Mouse (Mus musculus): ENCODE results near the gene Gm36028. TPM values are rescaled to one million over a fixed set of nuclear protein-coding genes. Genes with fewer than 3 reads are reported as not detected.

Gm36028 gene
- polyA plus RNA-seq (2012; rRNA removed): 0.10 TPM in 1 of 2 replicates, not detected in the other

DNA sequence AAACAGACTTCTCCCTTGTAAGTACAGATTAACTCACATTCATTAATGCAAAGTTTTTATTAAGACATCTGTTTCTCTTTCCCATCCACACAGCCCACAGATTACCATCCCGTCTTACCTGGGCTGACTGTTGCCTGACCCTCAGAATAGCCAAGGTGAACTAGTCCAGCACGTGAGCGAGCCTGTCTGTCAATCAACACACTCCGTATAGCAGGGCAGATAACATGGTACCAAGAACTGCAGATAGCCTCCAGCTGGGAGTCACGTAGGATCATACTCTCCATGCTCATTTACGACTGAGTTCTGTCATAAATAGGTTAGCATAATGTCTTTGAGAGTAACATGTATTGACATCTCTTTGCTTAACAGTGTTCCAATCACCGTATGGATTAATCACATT, at the start of gene Gm36028:
Gene Gm36028 (minus strand): TSS at position 118 of the 400 bp plus-strand sequence.
- 85% methylated on average over 7 of the region's 7 CpGs for WGBS

DNA sequence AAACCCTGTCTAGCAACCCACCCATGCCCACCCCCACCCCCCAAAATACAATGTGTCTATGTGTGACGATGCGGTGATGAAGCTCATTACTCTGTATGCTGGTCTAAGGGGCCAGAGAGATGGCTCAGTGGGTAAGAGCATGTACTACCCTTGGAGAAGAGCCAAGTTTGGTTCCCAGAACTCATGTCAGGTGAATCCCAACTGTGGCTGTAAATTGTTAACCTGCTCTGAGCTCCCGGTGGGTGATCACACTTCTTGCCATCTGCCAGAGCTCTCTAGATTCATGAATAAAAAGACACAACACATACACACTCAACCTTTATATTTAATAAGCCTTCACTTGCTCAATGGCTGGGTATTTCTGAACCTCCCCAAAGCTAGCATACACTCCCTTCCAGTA, 45.5 kb upstream of the Gm36028 start:
- 85% methylated on average over 3 of the region's 3 CpGs for WGBS
- no peak for DNase-seq (ENCODE audit: low read depth, low spot score)

More for the DNA sequence above, at the start of gene Gm36028:
- DNase-seq (ENCODE audit: low read depth, low spot score): no peak

DNA sequence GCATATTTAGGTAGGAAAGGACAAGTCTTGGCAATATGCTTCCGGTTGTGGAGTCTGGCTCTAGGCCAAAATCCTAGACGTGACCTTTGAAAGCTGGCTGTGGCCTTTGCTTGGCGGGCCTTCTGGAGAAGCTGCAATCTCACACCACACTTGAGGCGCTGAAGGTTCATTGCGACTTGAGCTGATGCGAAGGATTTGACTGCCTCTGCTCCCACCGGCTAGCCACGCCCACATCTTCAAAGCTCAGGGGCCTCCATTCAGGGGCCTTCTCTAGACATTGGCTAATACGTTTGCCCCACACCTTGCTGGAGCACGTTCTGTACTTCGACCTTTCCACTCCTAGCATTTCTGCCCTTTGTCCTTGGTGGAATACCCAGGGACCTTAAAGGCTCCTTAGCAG, 40.4 kb upstream of the Gm36028 start:
- 29% methylated on average over 11 of the region's 11 CpGs for WGBS
- DNase-seq (ENCODE audit: low read depth, low spot score): no peak

DNA sequence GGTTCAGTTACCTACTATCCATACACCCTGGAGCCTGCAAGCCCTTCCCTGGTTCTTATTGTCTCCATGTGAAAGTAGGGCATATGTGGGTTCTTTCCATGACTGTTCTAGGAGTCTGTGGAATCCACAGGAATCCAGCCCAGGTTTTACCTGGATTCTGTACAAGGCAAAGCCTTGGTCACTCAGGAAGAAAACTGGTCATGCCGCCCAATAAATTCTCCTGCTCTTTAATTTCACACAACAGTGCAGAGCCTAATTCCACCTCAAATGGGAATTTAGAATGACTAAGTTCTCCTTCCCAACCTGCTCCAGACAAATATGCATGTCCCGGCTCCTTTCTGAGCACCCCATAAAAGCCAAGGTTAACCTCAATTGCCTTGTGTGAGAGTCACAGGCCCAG, 38.4 kb upstream of the Gm36028 start:
- no peak for DNase-seq (ENCODE audit: low read depth, low spot score)

DNA sequence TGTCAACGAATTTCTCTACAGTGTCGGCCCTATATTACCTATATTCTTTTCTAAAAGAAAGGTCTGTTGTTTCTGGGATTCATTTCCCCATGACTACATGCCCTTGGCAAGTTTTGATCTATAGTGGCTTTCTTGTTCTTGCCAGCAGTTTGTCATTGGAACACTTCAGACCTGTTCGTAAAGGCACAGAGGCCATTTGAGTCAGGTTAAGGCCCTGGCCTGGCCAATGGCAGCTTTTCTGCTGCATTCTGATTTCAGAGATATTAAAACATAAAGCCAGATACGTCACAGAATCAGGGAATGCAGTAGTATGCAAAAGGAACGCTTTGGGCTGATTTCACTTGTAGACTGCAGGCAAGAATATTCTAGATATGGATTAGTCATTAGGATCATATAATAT, 37.8 kb upstream of the Gm36028 start:
- no peak for DNase-seq (ENCODE audit: low read depth, low spot score)
- 79% methylated on average over 5 of the region's 5 CpGs for WGBS

More for the DNA sequence above, 38.4 kb upstream of the Gm36028 start:
- 16% methylated on average over 2 of the region's 2 CpGs for WGBS

DNA sequence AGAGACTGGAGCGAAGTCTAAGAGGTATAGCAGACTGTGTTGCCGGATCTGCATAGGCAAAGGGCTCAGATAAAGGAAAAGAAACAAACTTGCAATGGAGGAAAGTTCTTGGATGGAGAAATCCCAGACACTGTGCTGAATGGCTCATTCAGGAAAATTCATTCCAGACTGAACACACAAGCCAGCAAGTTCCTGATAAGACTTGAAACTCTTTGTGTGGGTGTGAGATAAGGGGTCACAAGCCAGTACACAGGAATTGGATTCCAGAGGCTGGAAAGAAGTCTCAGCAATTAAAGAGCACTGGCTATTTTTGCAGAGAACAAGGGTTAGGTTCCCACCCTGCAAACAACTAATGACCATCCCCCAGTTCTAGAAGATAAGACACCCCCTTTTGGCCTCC, 33.0 kb upstream of the Gm36028 start:
- DNase-seq (ENCODE audit: low read depth, low spot score): no peak

DNA sequence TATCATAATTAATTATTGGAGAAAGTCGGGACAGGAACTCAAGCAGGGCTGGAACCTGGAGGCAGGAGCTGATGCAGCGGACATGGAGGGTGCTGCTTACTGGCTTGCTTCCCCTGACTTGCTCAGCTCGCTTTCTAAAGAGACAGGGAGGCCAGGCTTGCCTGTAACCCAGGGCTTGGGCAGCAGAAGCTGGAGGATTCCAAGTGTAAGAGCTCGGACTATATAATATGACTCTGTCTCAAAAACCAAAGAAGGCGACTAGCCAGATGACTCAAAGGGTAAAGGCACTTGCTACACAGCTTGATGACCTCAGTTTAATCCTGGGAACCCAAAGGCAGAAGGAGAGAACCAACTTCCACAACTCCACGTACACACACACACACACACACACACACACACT, 32.4 kb upstream of the Gm36028 start:
- WGBS: 65% methylated on average over 6 of the region's 6 CpGs

More for the DNA sequence above, 33.0 kb upstream of the Gm36028 start:
- WGBS: 84% methylated on average over 2 of the region's 2 CpGs

DNA sequence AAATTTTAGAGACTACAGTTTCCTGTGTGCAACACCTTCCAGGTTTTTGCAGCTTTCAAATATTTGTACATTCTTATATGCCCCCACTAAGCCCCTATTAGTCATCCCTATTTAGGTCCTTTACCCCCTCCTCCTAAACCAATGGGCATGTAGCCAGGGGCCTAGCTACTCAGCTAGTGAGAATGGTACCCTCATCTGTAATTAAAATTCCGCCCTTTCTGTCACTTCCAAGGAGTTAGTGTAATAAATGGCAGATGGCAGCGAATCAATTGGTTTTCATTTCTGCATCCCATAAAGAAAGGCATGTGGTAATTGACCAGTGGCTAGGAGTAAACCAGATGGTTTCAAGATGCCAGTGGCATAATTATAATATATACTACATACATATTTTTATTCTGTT, 31.7 kb upstream of the Gm36028 start:
- WGBS: 69% methylated on average over 2 of the region's 2 CpGs
- DNase-seq (ENCODE audit: low read depth, low spot score): no peak

More for the DNA sequence above, 32.4 kb upstream of the Gm36028 start:
- DNase-seq (ENCODE audit: low read depth, low spot score): no peak

DNA sequence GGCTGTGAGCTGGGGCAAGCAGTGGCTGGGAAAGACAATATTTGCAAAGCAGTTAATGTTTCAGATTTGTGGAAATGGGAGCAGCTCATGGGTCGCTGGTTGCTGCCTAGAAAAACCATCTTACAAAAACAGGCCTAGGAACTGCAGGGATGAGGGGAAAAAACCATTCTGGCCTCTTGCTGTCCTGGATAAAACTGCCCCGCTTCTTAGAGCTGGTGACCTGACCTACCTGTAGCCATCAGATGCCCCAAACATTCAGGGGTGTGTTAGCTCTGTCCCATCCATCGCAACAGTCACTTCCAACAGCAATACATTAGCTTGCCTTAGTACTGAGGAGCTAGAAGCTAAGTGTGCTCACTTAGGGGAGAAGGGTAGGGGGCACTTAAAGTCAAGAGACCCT, 28.0 kb upstream of the Gm36028 start:
- no peak for DNase-seq (ENCODE audit: low read depth, low spot score)
- WGBS: 80% methylated on average over 3 of the region's 3 CpGs

DNA sequence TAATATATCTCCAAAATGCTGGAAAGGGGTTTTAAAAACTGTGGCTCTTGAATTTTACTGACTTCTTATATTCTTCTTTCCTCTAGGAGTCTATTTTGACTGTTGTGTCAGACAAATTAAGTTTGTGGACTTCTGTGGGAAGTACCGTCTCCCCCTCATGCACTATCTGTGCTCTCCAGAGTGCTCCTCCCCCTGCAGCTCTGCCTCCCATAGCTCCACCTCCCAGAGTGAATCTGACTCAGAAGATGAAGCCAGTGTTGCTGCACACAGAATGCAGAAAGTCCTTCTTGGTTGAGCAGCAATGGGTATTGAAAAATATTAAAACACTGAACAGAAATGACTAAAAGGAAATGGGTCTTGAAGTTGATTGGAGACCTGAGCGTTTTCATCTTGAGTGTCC, 20.2 kb upstream of the Gm36028 start:
- WGBS: 76% methylated on average over 2 of the region's 2 CpGs
- no peak for DNase-seq (ENCODE audit: low read depth, low spot score)

DNA sequence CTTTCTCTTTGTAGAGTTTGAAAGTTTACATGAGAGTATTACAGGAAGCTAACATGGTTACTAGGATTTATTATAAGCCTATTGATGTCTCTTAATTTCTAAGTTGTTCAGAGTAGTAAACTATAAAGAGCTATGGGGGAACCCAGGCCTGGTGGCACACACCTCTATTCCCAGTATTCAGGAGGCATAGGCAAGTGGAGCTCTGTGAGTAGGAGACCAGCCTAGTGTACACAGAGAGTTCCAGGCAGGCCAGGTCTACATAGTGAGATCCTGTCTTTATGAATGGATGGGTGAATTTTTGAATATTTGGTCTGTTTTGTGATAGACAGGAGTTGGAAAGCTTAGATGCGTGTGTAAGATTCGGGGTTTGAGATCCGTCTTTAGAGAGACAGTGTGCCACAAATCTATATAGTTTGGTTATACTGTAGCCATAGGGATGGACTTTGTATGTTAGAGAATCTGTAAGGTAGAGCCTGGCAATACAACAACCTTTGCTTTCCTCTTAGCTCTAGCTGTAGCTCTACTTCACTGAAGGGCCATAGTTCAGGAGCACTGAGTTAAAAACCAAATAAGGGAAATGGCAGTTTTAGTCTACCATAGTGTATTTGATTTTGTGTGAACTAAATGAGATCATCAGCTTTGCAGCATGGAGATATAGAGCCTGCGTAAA, 18.9 kb upstream of the Gm36028 start:
- 90% methylated on average over 4 of the region's 4 CpGs for WGBS

DNA sequence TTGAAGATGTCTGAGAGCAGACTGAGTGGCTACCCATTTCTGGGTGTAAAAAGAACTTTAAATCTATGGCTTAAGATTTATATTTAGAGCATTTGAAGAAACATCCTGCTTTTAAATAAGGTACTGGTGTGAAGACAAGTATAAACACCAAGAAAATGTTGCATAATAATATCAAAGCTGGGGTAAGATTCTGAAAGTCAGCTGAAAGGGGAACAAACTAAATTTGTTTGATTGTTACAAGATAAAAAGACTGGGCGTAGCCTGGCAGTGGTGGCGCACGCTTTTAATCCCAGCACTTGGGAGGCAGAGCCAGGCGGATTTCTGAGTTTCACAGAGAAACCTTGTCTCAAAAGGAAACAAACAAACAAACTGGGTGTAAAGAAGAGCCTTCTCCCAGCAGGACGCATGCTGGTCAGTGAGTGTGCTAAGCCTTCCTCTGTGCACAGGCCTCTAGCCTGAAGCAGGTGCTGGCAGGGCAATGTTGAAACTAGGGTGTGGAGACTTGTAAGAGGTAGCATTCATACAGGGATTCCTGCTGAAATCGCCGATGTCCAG, 18.1 kb upstream of the Gm36028 start:
- WGBS: 85% methylated on average over 7 of the region's 7 CpGs
- no peak for DNase-seq (ENCODE audit: low read depth, low spot score)

More for the DNA sequence above, 18.9 kb upstream of the Gm36028 start:
- no peak for DNase-seq (ENCODE audit: low read depth, low spot score)

DNA sequence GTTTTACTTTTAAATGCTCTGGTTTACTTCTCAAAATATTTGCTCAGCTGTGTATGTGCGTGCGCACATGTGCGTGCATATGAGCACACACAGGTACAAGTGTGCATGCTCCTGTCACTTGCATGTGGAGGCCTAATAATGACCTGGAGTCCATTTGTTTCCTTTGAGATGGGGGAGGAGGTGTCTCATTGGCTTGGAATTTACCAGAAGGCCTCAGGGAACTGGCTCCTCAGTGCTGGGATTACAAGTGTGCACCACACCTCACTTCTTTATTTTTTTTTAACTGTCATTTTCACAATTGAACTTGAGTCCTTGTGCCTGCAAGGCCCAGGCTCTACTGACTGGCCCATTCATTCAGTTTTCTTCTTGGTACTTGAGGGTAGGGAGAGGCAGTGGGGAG, 16.5 kb upstream of the Gm36028 start:
- WGBS: 93% methylated on average over 3 of the region's 3 CpGs
- DNase-seq (ENCODE audit: low read depth, low spot score): no peak

DNA sequence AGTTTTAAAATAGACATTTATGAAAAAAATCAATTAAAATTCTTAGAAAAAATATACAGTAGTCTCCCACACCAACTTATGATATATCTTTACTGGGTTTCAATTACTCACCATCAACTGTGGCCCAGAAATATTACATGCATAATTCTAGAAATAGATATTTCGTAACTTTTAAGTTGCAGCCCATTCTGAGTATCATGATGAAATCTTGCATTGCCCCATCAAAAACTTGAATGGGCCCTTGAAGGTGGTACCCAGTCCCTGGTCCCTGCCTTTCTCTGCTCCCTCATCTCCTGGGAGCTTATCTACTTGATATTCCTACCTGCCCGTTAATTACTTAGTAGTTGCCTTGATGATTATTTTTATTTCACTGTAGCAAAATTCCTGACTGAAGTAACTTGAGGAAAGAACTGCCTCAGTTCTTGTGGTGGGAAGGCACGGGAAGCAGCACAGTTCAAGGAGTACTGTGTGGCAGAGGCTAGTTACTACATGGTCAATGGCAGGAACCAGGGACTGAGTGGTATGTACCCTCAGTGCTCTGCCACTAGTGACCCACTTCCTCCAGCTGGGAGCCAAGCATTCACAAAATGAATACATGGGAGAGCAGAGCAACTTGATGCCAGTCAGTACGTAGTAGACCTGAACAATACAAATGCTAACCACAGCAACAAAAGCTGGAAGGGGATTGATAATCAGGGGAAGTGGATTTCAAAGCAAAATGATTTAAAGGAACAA, 13.7 kb upstream of the Gm36028 start:
- WGBS: 84% methylated on average over 4 of the region's 4 CpGs
- DNase-seq (ENCODE audit: low read depth, low spot score): no peak

DNA sequence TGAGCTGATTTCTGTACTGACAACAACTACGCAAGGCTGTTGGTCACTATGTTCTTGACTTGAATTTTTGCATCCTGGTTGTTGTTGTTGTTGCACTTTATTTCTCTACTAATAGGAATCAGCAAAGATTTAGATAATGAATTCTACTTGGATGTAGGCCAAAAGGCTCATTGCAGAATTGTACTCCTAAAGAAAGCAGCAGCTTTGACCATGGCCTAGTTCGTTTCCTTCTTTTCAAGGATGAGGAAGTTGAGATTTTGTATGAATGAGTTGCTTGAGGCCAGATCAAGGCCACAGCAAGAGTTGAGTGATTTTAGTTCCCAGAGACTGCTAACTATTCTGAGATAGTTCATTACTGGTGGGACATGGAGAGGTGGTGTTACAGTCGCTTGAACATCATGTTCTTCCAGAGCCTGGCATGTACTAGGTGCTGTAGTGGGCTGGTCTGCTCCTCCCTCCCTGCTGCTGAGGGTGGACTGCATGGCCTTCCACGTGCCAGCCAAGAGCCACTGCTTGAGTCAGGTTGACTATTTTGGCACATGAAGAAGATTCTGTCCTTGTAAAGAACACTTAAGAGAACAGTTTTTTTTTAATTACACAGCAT, 10.3 kb upstream of the Gm36028 start:
- WGBS: 49% methylated on average over 4 of the region's 4 CpGs
- DNase-seq (ENCODE audit: low read depth, low spot score): no peak

DNA sequence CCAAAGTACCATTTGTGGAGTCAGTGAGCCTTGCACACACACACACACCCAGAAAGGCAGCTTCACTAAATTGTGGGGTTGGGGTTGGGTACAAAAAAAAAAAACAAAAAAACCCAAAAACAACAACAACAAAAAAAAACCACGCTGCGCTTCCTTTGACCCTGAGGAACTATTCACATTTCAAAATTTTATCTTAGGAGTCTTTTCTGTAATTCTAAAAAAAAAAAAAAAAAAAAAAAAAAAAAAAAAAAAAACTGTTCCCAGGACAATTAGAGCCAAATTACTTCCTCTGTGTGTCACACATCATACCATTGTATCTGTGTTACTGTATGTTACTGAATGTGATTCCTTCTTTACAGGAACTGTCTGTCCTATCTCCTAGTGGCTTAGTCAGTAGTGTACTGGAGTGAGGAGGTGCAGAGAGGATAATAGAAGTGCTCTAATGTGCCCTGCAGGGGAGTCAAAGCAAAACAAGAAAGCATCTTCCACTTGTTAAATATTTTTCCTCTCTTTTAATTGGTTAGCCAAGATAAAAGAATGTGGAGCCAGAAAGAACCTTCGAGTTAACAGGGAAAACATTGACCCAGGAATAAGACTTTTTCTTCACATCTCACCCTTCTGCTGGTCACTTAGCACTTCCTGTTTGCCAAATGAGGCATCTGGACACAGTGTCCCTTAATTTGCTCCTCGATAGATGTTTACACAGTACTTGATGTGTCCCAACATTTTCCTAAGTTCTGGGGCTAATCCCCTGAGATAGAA, 8.7 kb upstream of the Gm36028 start:
- no peak for DNase-seq (ENCODE audit: low read depth, low spot score)
- 4% methylated on average over 4 of the region's 4 CpGs for WGBS

DNA sequence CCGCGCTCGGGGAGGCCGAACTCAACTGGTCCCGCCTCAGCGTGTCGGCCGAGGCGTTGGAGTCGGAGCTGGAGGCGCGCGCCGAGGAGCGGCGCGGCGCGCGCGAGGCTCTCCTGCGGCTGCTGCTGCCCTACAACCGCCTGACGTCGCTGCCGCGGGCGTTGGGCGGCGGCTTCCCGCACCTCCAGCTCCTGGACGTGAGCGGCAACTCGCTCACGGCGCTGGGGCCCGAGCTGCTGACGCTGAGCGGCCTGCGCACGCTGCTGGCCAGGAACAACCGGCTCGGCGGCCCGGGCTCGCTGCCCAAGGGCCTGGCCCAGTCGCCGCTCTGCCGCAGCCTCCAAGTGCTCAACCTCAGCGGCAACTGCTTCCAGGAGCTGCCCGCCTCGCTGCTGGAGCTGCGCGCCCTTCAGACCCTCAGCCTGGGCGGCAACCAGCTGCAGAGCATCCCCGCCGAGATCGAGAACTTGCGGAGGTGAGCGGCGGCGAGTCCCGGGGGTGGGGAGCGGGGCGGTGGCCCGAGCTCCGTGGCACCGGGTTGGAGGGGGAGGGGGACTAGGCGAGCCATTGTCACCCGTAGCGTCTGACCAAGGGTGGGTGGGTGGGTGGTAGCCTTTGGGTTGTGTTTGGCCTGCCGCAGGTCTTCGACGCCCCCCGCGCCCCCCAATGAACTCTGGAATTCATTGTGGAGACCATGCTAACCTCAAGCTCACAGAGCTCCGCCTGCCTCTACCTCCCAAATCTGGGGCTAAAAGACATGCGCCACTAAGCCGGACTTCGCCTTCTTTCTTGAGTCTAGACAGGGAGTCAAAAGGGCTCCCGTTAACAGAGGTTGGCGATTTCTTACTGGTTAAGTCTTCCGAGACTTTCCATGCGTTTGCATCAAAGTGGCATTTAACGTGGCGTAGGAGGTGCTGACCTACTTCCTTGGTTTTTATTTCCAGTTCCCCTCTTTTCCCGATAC, 7.8 kb upstream of the Gm36028 start:
- no peak for DNase-seq (ENCODE audit: low read depth, low spot score)
- WGBS: under 1% methylated on average over 87 of the region's 87 CpGs

DNA sequence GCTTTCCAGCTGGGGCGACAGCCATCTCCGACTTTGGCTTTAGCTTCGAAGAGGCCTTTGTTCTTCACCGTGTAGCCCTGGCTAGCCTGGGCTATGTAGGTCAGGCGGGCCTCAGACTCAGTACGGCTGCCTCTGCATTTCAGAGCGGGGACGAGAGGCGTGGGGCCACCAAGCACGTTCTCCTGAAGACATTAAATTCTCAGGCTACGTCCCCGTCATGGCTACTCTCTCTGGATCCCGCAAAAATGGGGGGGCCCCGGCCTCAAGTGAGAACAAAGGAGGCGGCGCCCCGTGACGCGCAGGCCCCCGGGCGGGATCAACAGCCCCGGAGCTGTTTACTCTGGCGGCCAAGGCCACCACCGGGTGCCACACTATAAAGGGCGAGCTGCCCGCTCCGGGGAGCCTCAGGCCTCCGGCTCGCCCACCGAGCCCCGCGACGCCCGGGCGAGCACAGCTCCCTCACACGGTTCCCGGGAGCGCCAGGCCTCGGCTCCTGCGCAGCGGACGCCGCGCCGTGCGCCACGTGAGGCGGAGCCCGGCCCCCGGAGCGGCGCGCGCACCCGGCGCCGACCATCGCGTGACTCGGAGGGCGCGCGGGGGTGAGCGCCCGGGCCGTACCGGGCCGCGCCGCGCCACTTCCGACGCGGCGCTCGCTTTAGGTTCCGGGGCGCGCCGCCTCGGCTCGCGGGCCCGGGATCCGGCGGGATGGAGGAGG, 7.0 kb upstream of the Gm36028 start, which contains the start of gene Lrrc58:
Gene Lrrc58 (plus strand): TSS at position 599 of the 715 bp plus-strand sequence.
- WGBS: 2% methylated on average over 86 of the region's 86 CpGs
- DNase-seq (ENCODE audit: low read depth, low spot score): no peak

All from large intestine, adult 2 months (tissue).